Mouse (Mus musculus) thymus, adult 2 months (tissue): ENCODE results near the gene Slc31a2.

Experiments used
- CTCF ChIP-seq: fragments of 200-500 bp; IDR thresholded peaks from 2 replicates; pipeline ENCODE4 v1.5.1; 2012; ENCODE audit warnings: mild to moderate bottlenecking, control low read depth, low read length, moderate library complexity, borderline replicate concordance; ENCODE audit not compliant: control insufficient read depth, poor library complexity, insufficient read depth; ENCODE audit errors: extremely low read depth
- POLR2A ChIP-seq: fragments of 200-500 bp; IDR thresholded peaks from 2 replicates; pipeline ENCODE4 v1.6.1; 2012; ENCODE audit warnings: mild to moderate bottlenecking, low read length, control low read depth, moderate library complexity; ENCODE audit not compliant: control insufficient read depth, poor library complexity, insufficient read depth; ENCODE audit errors: extremely low read depth

- TF ChIP-seq POLR2A (no peak), CTCF (no peak)
These were observed 31.6 kb upstream of the Slc31a2 start, which contains the start of gene Zfp37 for GRCm38 (mm10) chr4:62230769-62231168.
